Mouse (Mus musculus) skeletal muscle tissue, postnatal 0 days (tissue): ENCODE measurements around the gene Osbpl7. TPM values are rescaled to one million over a fixed set of nuclear protein-coding genes. Genes with fewer than 3 reads are reported as not detected.

ENCODE experiments used
- microRNA-seq, 2 experiments: library from miRNA; unstranded; fragments of <30 nt; microRNA quantifications; one replicate each; pipeline ENCODE4; 2016
- polyA plus RNA-seq: library from polyadenylated mRNA; unstranded; fragments of >200 nt; fragmentation: Nextera tagmentation; extraction: Ambion mirVana; gene quantifications from 2 replicates; pipeline ENCODE4 v1.2.1, GENCODE M21; 2015

Osbpl7 gene
- polyA plus RNA-seq, result 2.8 and 3.6 TPM in 2 replicates

GRCm38 (mm10) chr11:97050216-97050943 lies at the start of gene Osbpl7:
Gene Osbpl7, plus strand, starts transcription at chr11:97050628.

GRCm38 (mm10) chr11:97013121-97013670 lies 37.2 kb upstream of the Osbpl7 start, which contains the start of gene Sp6:
Gene Sp6, plus strand, starts transcription at chr11:97013394.

GRCm38 (mm10) chr11:97029686-97030417 lies 20.6 kb upstream of the Osbpl7 start, which contains the start of gene Scrn2:
Gene Scrn2, plus strand, starts transcription at chr11:97029938.

GRCm38 (mm10) chr11:97041022-97041899 lies 9.2 kb upstream of the Osbpl7 start, which contains the start of the genes Lrrc46 and Mrpl10:
Gene Lrrc46, minus strand, starts transcription at chr11:97041407.
Gene Mrpl10, plus strand, starts transcription at chr11:97041560.

GRCm38 (mm10) chr11:97114671-97115601 lies 64.5 kb downstream of the Osbpl7 start, which contains the start of gene Tbx21:
Gene Tbx21, minus strand, starts transcription at chr11:97115331.

Small RNA genes lying within 50 kb of the gene (microRNA-seq; reads per million reads assigned to microRNA genes)
- 0 to 0.61 reads per million in 2 experiments for gene Mir8103

Other genes starting within 250 kb of the Osbpl7 start
- 92.9 and 93.4 TPM in 2 replicates for gene Nfe2l1, start 220.7 kb upstream of the Osbpl7 start, polyA plus RNA-seq
- 160 and 192 TPM in 2 replicates for gene Copz2, start 200.8 kb upstream of the Osbpl7 start, polyA plus RNA-seq
- 39.5 and 46.3 TPM in 2 replicates for gene Cdk5rap3, start 134.1 kb upstream of the Osbpl7 start, polyA plus RNA-seq
- gene Prr15l, start 122.5 kb upstream of the Osbpl7 start, polyA plus RNA-seq, result 0.18 TPM in 1 of 2 replicates, not detected in the other
- 14.3 and 16.0 TPM in 2 replicates for gene Pnpo, start 106.6 kb upstream of the Osbpl7 start, polyA plus RNA-seq
- gene Sp2, start 67.7 kb upstream of the Osbpl7 start, polyA plus RNA-seq, result 8.1 and 10.1 TPM in 2 replicates
- 0.12 and 0.41 TPM in 2 replicates for gene Sp6, start 37.2 kb upstream of the Osbpl7 start, polyA plus RNA-seq
- 10.1 and 11.1 TPM in 2 replicates for gene Scrn2, start 20.7 kb upstream of the Osbpl7 start, polyA plus RNA-seq
- gene Lrrc46, start 9.2 kb upstream of the Osbpl7 start, polyA plus RNA-seq, result 0.16 and 0.50 TPM in 2 replicates
- gene Mrpl10, start 9.1 kb upstream of the Osbpl7 start, polyA plus RNA-seq, result 64.1 and 67.5 TPM in 2 replicates
- gene Tbx21, start 64.7 kb downstream of the Osbpl7 start, polyA plus RNA-seq, result 0.54 and 0.55 TPM in 2 replicates
- 2.8 and 3.7 TPM in 2 replicates for gene Tbkbp1, start 100.9 kb downstream of the Osbpl7 start, polyA plus RNA-seq
- gene Kpnb1, start 137.3 kb downstream of the Osbpl7 start, polyA plus RNA-seq, result 15.3 and 15.6 TPM in 2 replicates
- gene Npepps, start 230.0 kb downstream of the Osbpl7 start, polyA plus RNA-seq, result 40.3 and 42.1 TPM in 2 replicates